Mouse (Mus musculus) Patski (cell line): Measurements from ENCODE around the gene Fam118b. TPM values are rescaled to one million over a fixed set of nuclear protein-coding genes. Genes with fewer than 3 reads are reported as not detected.
A peak's percentile ranks its signal among the peaks of the same experiment; 100 is the strongest.

Experiments used
- ATAC-seq: fragments of 100-300 bp; one replicate; pipeline ENCODE4 v1.8.0; 2021
- CTCF ChIA-PET: fragments of 350-600 bp; sonication (Branson Sonifier 250); formaldehyde crosslinking; loops from one replicate; lab custom pipeline; 2022; ENCODE audit warnings: inconsistent platforms; lab: Charles Lee
- POLR2A ChIA-PET: fragments of 350-600 bp; sonication (Branson Sonifier 250); formaldehyde crosslinking; loops from one replicate; lab custom pipeline; 2022; ENCODE audit warnings: antibody characterized with exemption, inconsistent platforms; lab: Charles Lee
- DNase-seq: peaks from one replicate; pipeline ENCODE4 v3.0.0-alpha.2; 2011; ENCODE audit warnings: low read depth, low spot score
- H3K27me3 ChIP-seq: fragments of 371-371 bp; one replicate; pipeline ENCODE4 v1.5.1; 2021
- CTCF ChIP-seq: fragments of 100-300 bp; IDR thresholded peaks from one replicate; pipeline ENCODE4 v1.5.1; 2021
- in situ Hi-C: fragments of 300-500 bp; cut with MboI; formaldehyde crosslinking; loops from 3 replicates; pipeline ENCODE4 v1.11.1; 2018; ENCODE audit warnings: low pct_unique_long_range_greater_than_20kb, mixed read lengths
- polyA plus RNA-seq: library from polyadenylated mRNA; unstranded; gene quantifications from one replicate; pipeline ENCODE4 v1.2.3, GENCODE M21; 2021

Fam118b gene
- polyA plus RNA-seq, 1 experiment from 2014 or later, result 30.5 TPM

DNA sequence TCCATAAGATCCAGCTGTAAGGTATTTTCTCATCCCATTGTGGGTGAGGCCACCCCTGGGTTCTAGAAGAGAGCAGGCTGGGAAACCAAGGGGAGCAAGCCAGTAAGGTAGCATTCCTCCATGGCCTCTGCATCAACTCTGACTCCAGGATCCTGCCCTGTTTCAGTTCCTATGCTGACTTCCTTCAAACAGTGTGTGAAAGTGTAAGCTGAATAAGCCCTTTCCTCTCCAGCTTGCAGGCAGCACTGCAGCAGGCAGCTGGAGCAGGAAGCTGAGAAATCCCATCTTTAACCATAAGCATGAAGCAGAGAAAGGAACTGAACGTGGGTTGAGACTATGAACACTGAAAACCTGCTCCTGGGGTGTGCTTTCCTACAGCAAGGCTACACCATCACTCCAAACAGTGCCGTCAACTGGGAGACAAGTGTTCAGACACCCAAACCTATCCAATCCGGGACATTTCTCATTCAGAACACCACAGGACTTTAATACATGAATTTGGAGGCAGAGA lies 10.3 kb upstream of the Fam118b start:
- in situ Hi-C loops, result no loop called here
- CTCF ChIA-PET, result interaction anchor here (1.0 to 1.2 kb wide), 3 partner anchors 245 to 261 kb away, joined by 3 to 4 read pairs (median 3); no protein-coding TSS in a partner anchor
- ATAC-seq (no peak), DNase-seq (no peak)
- POLR2A ChIA-PET, result interaction anchor here (1.0 kb wide), 1 partner anchor 10 kb away, joined by 3 read pairs; no protein-coding TSS in a partner anchor
- TF ChIP-seq CTCF, result no peak
- no peaks in the 10 kb centered on the region for H3K27me3 ChIP-seq

- CTCF ChIA-PET, result no interaction called here
- in situ Hi-C loops, result loop anchor here (25.0 kb wide), 1 partner anchor 1494 kb away; the partner anchor contains the start of gene Stt3a
- ATAC-seq, result peak; percentile 17
- H3K27me3 ChIP-seq, result no peaks in the 10 kb centered on the region
- POLR2A ChIA-PET, result interaction anchor here (1.1 kb wide), 1 partner anchor 9 kb away, joined by 3 read pairs; no protein-coding TSS in a partner anchor
- DNase-seq, result no peak
- TF ChIP-seq CTCF, result no peak
These were observed 541 bp upstream of the Fam118b start for GRCm38 (mm10) chr9:35267976-35268715.

DNA sequence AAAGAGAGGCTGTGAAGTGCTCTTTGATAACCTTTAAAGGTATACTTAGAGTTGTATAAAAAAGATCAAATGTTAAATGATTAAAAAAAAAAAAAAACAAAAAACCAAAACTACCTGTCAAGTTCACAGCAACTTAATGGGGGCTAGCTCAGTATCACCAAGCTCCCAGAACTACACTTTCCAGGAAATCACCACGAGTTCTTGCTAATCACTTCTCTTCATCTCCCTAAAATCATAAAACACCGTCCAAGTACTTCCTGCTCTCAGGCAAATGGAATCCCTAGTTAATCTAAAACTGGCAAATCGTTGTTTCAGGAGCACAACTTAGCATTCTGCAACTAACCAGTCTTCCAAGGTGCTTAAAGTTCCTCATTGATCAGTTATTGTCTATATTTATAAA lies 3.1 kb downstream of the Fam118b start:
- in situ Hi-C loops, result loop anchor here (25.0 kb wide), 1 partner anchor 1498 kb away; the partner anchor contains the start of gene Stt3a
- ChIA-PET POLR2A (interaction anchor here (0.8 kb wide), 1 partner anchor 54 kb away, joined by 3 read pairs; the partner anchor contains the start of gene Foxred1), CTCF (interaction anchor here (0.9 to 1.3 kb wide), 2 partner anchors 16 to 65 kb away, joined by 3 read pairs; partner anchors contain the start of genes Srpr and Tirap)
- no peaks in the 10 kb centered on the region for H3K27me3 ChIP-seq
- no peak for TF ChIP-seq CTCF
- DNase-seq (no peak), ATAC-seq (no peak)

GRCm38 (mm10) chr9:35263431-35263830 lies 4.2 kb downstream of the Fam118b start:
- in situ Hi-C loops, result loop anchor here (25.0 kb wide), 1 partner anchor 1499 kb away; the partner anchor contains the start of gene Stt3a
- DNase-seq (no peak), ATAC-seq (no peak)
- no peak for TF ChIP-seq CTCF
- ChIA-PET POLR2A (interaction anchor here (0.6 kb wide), 1 partner anchor 152 kb away, joined by 3 read pairs; no protein-coding TSS in a partner anchor), CTCF (no interaction called here)
- no peaks in the 10 kb centered on the region for H3K27me3 ChIP-seq

DNA sequence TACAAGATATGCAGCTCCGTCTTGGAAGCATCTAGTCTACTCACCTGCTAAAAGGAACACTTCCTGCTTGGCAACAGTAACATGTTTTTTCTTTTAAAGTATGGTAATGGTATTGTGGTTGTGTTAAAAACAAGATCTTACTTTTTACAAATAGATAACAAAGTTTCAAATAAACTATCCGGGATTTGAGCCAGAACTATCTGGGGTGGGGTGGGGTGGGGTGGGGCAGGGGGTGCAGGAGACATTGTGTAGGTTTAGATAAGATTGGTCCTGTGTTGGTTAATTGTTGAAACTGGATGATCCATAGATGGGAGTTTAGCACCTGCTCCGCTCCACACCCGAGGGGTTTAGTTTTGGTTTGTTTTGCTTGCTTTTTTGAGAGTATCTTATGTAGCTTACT lies 5.2 kb downstream of the Fam118b start:
- ChIA-PET CTCF (no interaction called here), POLR2A (interaction anchor here (0.6 kb wide), 1 partner anchor 26 kb away, joined by 7 read pairs; no protein-coding TSS in a partner anchor)
- no peak for ATAC-seq
- H3K27me3 ChIP-seq, result no peaks in the 10 kb centered on the region
- no peak for TF ChIP-seq CTCF
- in situ Hi-C loops, result loop anchor here (25.0 kb wide), 1 partner anchor 1500 kb away; the partner anchor contains the start of gene Stt3a
- DNase-seq, result no peak

GRCm38 (mm10) chr9:35257365-35257764 lies 10.2 kb downstream of the Fam118b start:
- POLR2A ChIA-PET, result no interaction called here
- CTCF ChIA-PET, result no interaction called here

GRCm38 (mm10) chr9:35249476-35249875 lies 18.1 kb downstream of the Fam118b start:
- CTCF ChIA-PET, result interaction anchor here (2.4 kb wide), 1 partner anchor 20 kb away, joined by 6 read pairs; no protein-coding TSS in a partner anchor
- in situ Hi-C loops, result no loop called here
- TF ChIP-seq CTCF, result no peak
- DNase-seq (no peak), ATAC-seq (no peak)
- POLR2A ChIA-PET, result interaction anchor here (0.7 to 1.0 kb wide), 2 partner anchors 12 to 126 kb away, joined by 3 read pairs; no protein-coding TSS in a partner anchor
- no peaks in the 10 kb centered on the region for H3K27me3 ChIP-seq

More at GRCm38 (mm10) chr9:35257365-35257764, 10.2 kb downstream of the Fam118b start:
- ATAC-seq (no peak), DNase-seq (no peak)
- in situ Hi-C loops, result loop anchor here (25.0 kb wide), 1 partner anchor 1505 kb away; the partner anchor contains the start of gene Stt3a
- TF ChIP-seq CTCF, result no peak
- H3K27me3 ChIP-seq, result no peaks in the 10 kb centered on the region

DNA sequence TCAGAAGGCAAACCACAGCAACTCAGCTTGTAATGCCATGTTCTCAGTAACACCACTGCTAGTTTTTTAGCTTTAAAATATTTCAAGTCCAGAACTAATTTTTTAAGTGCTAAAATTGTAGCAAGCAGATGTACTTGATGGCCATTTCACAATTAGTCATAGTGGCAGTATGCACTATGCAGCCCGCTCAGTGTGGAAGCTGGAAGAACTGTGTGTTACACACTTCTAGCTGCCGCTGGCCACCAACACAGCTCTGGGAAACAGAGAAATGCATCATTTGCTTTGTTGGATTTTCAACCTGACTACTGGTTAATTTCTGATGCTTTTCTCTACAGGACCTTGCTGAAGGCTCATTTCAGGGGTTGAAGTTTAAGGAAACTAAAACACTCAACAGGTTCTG lies 20.2 kb downstream of the Fam118b start:
- H3K27me3 ChIP-seq, result no peaks in the 10 kb centered on the region
- ChIA-PET CTCF (interaction anchor here (2.0 kb wide), 1 partner anchor 10 kb away, joined by 6 read pairs; no protein-coding TSS in a partner anchor), POLR2A (no interaction called here)
- DNase-seq (no peak), ATAC-seq (no peak)
- in situ Hi-C loops, result no loop called here
- TF ChIP-seq CTCF, result no peak

GRCm38 (mm10) chr9:35239734-35240133 lies 27.9 kb downstream of the Fam118b start:
- no peaks in the 10 kb centered on the region for H3K27me3 ChIP-seq
- DNase-seq (no peak), ATAC-seq (no peak)
- in situ Hi-C loops, result no loop called here
- TF ChIP-seq CTCF, result peak; percentile 34
- ChIA-PET CTCF (interaction anchor here (1.5 kb wide), 1 partner anchor 9 kb away, joined by 3 read pairs; no protein-coding TSS in a partner anchor), POLR2A (no interaction called here)

- no peaks in the 10 kb centered on the region for H3K27me3 ChIP-seq
- ChIA-PET POLR2A (interaction anchor here (0.6 kb wide), 1 partner anchor 554 kb away, joined by 4 read pairs; no protein-coding TSS in a partner anchor), CTCF (interaction anchor here (1.1 to 1.8 kb wide), 3 partner anchors 8 to 31 kb away, joined by 4 to 6 read pairs (median 4); no protein-coding TSS in a partner anchor)
- ATAC-seq (no peak), DNase-seq (no peak)
- no peak for TF ChIP-seq CTCF
- in situ Hi-C loops, result no loop called here
These were observed 28.6 kb downstream of the Fam118b start for GRCm38 (mm10) chr9:35238915-35239571.
